44 mouse cellular contexts compared by ENCODE assay signal in genomic region chr7:35486553-35486952, GRCm38 (mm10). TPM values are rescaled to one million over a fixed set of nuclear protein-coding genes. Genes with fewer than 3 reads are reported as not detected.
"Had no signal": no experiment of that assay in that cellular context is flagged by ENCODE, and none has a peak within 500 bp of the region (broad histone marks: within the 10 kb centered on the region; RNA-seq: fewer than 3 reads in every experiment).

No protein-coding gene starts in this region.

- H3K36me3 ChIP-seq: limb, embryonic 10.5 days; limb, embryonic 12.5 days; limb, embryonic 13.5 days; limb, embryonic 15.5 days; liver, embryonic 12.5 days; liver, embryonic 13.5 days; liver, embryonic 15.5 days; lung, embryonic 15.5 days; midbrain, embryonic 10.5 days; midbrain, embryonic 12.5 days; midbrain, embryonic 13.5 days; midbrain, embryonic 15.5 days; neural tube, embryonic 12.5 days had no signal

- DNase-seq: left cerebral cortex, postnatal 4 days; liver; liver, embryonic 13.5 days; liver, postnatal 0 days; lung, adult 18-20 months; lung, adult 2 months; lung, embryonic 14.5 days; lung, postnatal 14 days; lung, postnatal 36 days; lung, postnatal 4 days; midbrain, embryonic 14.5 days had no signal

- H3K27me3 ChIP-seq: limb, embryonic 12.5 days; limb, embryonic 13.5 days; limb, embryonic 15.5 days; liver, embryonic 12.5 days; liver, embryonic 13.5 days; liver, embryonic 15.5 days; lung, embryonic 15.5 days; midbrain, embryonic 12.5 days; midbrain, embryonic 13.5 days; midbrain, embryonic 15.5 days; neural tube, embryonic 12.5 days had no signal

- ATAC-seq: liver, embryonic 12.5 days; liver, postnatal 0 days; lung, postnatal 0 days; midbrain, embryonic 13.5 days; midbrain, embryonic 15.5 days; midbrain, embryonic 16.5 days had no signal

- H3K9ac ChIP-seq: limb, embryonic 12.5 days; limb, embryonic 13.5 days; limb, embryonic 15.5 days; liver, embryonic 12.5 days; liver, embryonic 13.5 days; liver, embryonic 14.5 days; liver, embryonic 15.5 days; liver, postnatal 0 days; lung, embryonic 14.5 days; lung, embryonic 15.5 days; midbrain, embryonic 12.5 days; midbrain, embryonic 13.5 days; midbrain, embryonic 15.5 days; neural tube, embryonic 12.5 days had no signal

- H3K4me3 ChIP-seq: limb, embryonic 10.5 days; limb, embryonic 12.5 days; limb, embryonic 13.5 days; limb, embryonic 15.5 days; liver, embryonic 12.5 days; liver, embryonic 13.5 days; liver, embryonic 15.5 days; lung, embryonic 15.5 days; megakaryocyte, embryonic 14.5 days; midbrain, embryonic 10.5 days; midbrain, embryonic 12.5 days; midbrain, embryonic 13.5 days; midbrain, embryonic 15.5 days; myocyte; neural tube, embryonic 12.5 days had no signal

- H3K4me2 ChIP-seq: limb, embryonic 12.5 days; limb, embryonic 13.5 days; limb, embryonic 15.5 days; liver, embryonic 11.5 days; liver, embryonic 12.5 days; liver, embryonic 13.5 days; liver, embryonic 15.5 days; lung, embryonic 14.5 days; lung, embryonic 15.5 days; midbrain, embryonic 11.5 days; midbrain, embryonic 12.5 days; midbrain, embryonic 13.5 days; midbrain, embryonic 15.5 days; neural tube, embryonic 12.5 days had no signal

- H3K27ac ChIP-seq: limb, embryonic 10.5 days; limb, embryonic 12.5 days; limb, embryonic 13.5 days; limb, embryonic 15.5 days; liver, embryonic 12.5 days; liver, embryonic 13.5 days; liver, embryonic 14.5 days; liver, embryonic 15.5 days; lung, embryonic 15.5 days; macrophage; midbrain, embryonic 10.5 days; midbrain, embryonic 12.5 days; midbrain, embryonic 13.5 days; midbrain, embryonic 15.5 days; neural tube, embryonic 12.5 days had no signal

- H3K4me1 ChIP-seq: limb, embryonic 10.5 days; limb, embryonic 12.5 days; limb, embryonic 13.5 days; limb, embryonic 15.5 days; liver, embryonic 12.5 days; liver, embryonic 13.5 days; liver, embryonic 15.5 days; lung, embryonic 15.5 days; megakaryocyte, embryonic 14.5 days; midbrain, embryonic 10.5 days; midbrain, embryonic 12.5 days; midbrain, embryonic 13.5 days; midbrain, embryonic 15.5 days; neural tube, embryonic 12.5 days had no signal

- H3K9me3 ChIP-seq: limb, embryonic 10.5 days; limb, embryonic 12.5 days; limb, embryonic 13.5 days; limb, embryonic 15.5 days; liver, embryonic 12.5 days; liver, embryonic 13.5 days; liver, embryonic 15.5 days; lung, embryonic 15.5 days; megakaryocyte, embryonic 14.5 days; midbrain, embryonic 10.5 days; midbrain, embryonic 12.5 days; midbrain, embryonic 13.5 days; midbrain, embryonic 15.5 days; neural tube, embryonic 12.5 days had no signal

RNA-seq across cellular contexts. Expression of gene Slc7a9, which starts 38.0 kb away (rescaled TPM):
- total RNA-seq: left cerebral cortex, adult 8-10 months; left cerebral cortex, postnatal 10 days; left cerebral cortex, postnatal 14 days; left cerebral cortex, postnatal 25 days; left cerebral cortex, postnatal 36 days; left cerebral cortex, postnatal 4 days; liver, adult 2 months; megakaryocyte progenitor cell, adult 5-6 weeks; megakaryocyte, adult 5-6 weeks; megakaryocyte-erythroid progenitor cell, adult 5-6 weeks; midbrain, postnatal 0 days; monocyte, adult 5-6 weeks had no signal
- polyA plus RNA-seq: macrophage; midbrain, embryonic 11.5 days; midbrain, embryonic 12.5 days; midbrain, embryonic 13.5 days; midbrain, embryonic 14.5 days; midbrain, embryonic 16.5 days; midbrain, postnatal 0 days; myocyte; neural tube, embryonic 11.5 days; neural tube, embryonic 12.5 days had no signal

RNA-seq across cellular contexts. Expression of gene Tdrd12, which starts 51.0 kb away (rescaled TPM):
- total RNA-seq: liver, adult 2 months; megakaryocyte, adult 5-6 weeks; monocyte, adult 5-6 weeks had no signal
- polyA plus RNA-seq: limb, embryonic 11.5 days; liver, adult 2 months; liver, embryonic 12.5 days; lung, postnatal 0 days; midbrain, embryonic 10.5 days; myocyte had no signal
